Mouse (Mus musculus): ENCODE measurements at regions not wholly inside any gene's neighbourhood (a gene's known extent, or its start where the extent isn't known, plus 50 kb on each side); places are given as distances from the start of the nearest gene placed in this dataset.

DNA sequence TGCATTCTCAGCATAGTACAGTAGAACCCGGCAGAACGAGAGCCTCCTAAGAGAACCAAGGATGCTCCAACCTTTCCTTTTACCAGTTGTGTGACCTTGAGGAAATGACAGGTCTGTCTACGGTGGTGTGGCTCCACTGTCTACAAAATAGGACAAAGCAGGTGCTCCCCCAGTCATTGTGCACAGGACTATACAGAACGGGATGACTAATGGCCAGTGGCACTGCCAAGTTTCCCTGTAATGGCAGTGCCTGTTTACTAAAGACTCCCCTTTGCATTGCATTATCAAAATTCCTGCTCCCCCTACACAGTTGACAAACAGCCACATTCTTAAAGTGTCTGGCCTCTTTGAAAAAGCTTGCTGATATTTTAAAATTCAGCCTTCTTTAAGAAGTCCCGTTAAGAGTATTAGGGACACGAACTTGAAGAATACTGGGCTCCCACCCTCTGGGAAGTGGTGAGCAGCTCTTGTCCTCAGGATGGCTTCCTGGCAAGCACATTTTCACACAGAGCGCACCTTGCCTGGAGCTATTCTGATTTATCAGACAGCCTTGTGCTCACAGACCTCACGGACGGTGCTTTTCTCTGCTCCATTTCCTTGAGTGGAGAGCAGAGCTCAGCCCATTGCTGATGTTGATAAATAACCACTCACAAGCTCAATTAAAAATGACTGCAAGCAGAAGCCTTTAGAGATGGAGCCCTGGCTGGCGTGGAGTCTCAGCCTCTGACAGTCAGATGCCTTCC lies 352.3 kb upstream of the Myt1l start:
- Histone ChIP-seq H3K36me3 (ENCODE audit: control insufficient read depth, insufficient read depth, low read length, poor library complexity, severe bottlenecking) (no peaks in the 10 kb centered on the region), H3K27me3 (ENCODE audit: control insufficient read depth, insufficient read depth, low read length, poor library complexity, severe bottlenecking) (no peaks in the 10 kb centered on the region)
- no peak for DNase-seq (ENCODE audit: low read depth, low spot score)

GRCm38 (mm10) chr12:29177145-29177544 lies 351.0 kb upstream of the Myt1l start:
- Histone ChIP-seq H3K27me3 (ENCODE audit: control insufficient read depth, insufficient read depth, low read length, poor library complexity, severe bottlenecking) (no peaks in the 10 kb centered on the region), H3K36me3 (ENCODE audit: control insufficient read depth, insufficient read depth, low read length, poor library complexity, severe bottlenecking) (no peaks in the 10 kb centered on the region)
- no peak for DNase-seq (ENCODE audit: low read depth, low spot score)

GRCm38 (mm10) chr12:29178168-29178895 lies 349.9 kb upstream of the Myt1l start:
- H3K27me3 ChIP-seq (ENCODE audit: control insufficient read depth, insufficient read depth, low read length, poor library complexity, severe bottlenecking), result no peaks in the 10 kb centered on the region
- no peaks in the 10 kb centered on the region for H3K36me3 ChIP-seq (ENCODE audit: control insufficient read depth, insufficient read depth, low read length, poor library complexity, severe bottlenecking)
- no peak for DNase-seq (ENCODE audit: low read depth, low spot score)

DNA sequence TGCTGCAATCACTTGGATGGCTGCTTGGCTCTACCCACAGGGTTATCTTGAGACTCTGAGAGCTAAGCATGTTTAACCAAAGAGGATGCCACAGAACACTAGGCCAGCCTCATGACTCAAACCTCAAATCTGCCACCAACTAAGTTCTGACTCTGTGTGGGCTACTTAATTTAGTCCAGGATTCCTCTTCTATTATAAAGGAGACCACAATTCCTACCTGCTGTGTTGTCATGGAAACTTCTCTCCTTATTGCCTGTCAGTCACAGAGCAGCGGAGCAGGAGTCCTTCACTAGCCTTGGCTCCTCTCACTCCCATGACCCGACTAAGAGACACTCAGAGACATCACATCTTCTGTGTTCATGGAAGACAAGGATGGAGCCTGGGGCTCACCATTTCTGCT lies 348.8 kb upstream of the Myt1l start:
- Histone ChIP-seq H3K36me3 (ENCODE audit: control insufficient read depth, insufficient read depth, low read length, poor library complexity, severe bottlenecking) (no peaks in the 10 kb centered on the region), H3K27me3 (ENCODE audit: control insufficient read depth, insufficient read depth, low read length, poor library complexity, severe bottlenecking) (no peaks in the 10 kb centered on the region)
- DNase-seq (ENCODE audit: low read depth, low spot score), result no peak

DNA sequence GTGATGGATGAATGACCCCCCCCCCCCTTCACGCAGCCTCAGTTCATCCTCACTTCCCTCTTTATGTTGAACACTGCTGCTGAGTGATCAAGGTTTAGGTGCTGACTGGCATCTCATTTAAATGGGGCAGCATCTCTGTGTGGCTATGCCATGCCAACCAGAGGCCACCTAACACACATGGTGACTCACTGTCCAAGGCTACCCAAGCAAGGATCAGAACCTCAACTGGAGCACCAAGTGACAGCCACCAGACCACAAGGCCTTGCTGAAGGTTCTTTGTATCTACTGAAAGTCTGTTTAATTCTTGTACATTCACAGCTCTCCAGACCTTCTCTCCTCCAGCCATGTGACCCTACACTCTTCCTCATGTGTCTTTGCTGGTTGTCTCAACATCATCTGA lies 347.6 kb upstream of the Myt1l start:
- H3K36me3 ChIP-seq (ENCODE audit: control insufficient read depth, insufficient read depth, low read length, poor library complexity, severe bottlenecking), result no peaks in the 10 kb centered on the region
- no peaks in the 10 kb centered on the region for H3K27me3 ChIP-seq (ENCODE audit: control insufficient read depth, insufficient read depth, low read length, poor library complexity, severe bottlenecking)
- no peak for DNase-seq (ENCODE audit: low read depth, low spot score)

DNA sequence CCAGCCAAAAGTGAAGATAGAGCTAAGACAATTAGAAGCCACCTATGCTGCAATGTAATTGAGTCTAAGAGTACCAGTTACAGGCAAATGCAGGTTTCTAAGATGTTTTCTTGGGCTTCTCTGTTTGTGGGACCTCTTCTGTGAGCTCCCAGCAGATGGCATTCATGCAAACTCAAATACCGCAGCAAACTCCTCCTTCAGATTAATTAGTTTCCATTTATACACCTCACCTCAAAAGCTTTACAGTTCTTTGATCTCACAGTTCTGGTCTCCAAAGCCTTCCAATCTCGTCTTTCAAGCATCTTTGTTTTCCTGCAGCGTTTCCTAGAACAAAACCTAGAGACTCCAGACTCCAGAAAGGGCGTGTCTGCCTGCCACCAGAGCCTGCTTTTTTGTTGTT lies 340.6 kb upstream of the Myt1l start:
- no peak for DNase-seq (ENCODE audit: low read depth, low spot score)
- Histone ChIP-seq H3K36me3 (ENCODE audit: control insufficient read depth, insufficient read depth, low read length, poor library complexity, severe bottlenecking) (no peaks in the 10 kb centered on the region), H3K27me3 (ENCODE audit: control insufficient read depth, insufficient read depth, low read length, poor library complexity, severe bottlenecking) (no peaks in the 10 kb centered on the region)

- DNase-seq (ENCODE audit: low read depth, low spot score), result no peak
- H3K36me3 ChIP-seq (ENCODE audit: control insufficient read depth, insufficient read depth, low read length, poor library complexity, severe bottlenecking), result no peaks in the 10 kb centered on the region
- no peaks in the 10 kb centered on the region for H3K27me3 ChIP-seq (ENCODE audit: control insufficient read depth, insufficient read depth, low read length, poor library complexity, severe bottlenecking)
Observed at GRCm38 (mm10) chr12:29192391-29192790, 335.8 kb upstream of the Myt1l start.

- no peaks in the 10 kb centered on the region for H3K27me3 ChIP-seq (ENCODE audit: control insufficient read depth, insufficient read depth, low read length, poor library complexity, severe bottlenecking)
- no peak for DNase-seq (ENCODE audit: low read depth, low spot score)
- no peaks in the 10 kb centered on the region for H3K36me3 ChIP-seq (ENCODE audit: control insufficient read depth, insufficient read depth, low read length, poor library complexity, severe bottlenecking)
Observed at GRCm38 (mm10) chr12:29211946-29212345, 316.2 kb upstream of the Myt1l start.

DNA sequence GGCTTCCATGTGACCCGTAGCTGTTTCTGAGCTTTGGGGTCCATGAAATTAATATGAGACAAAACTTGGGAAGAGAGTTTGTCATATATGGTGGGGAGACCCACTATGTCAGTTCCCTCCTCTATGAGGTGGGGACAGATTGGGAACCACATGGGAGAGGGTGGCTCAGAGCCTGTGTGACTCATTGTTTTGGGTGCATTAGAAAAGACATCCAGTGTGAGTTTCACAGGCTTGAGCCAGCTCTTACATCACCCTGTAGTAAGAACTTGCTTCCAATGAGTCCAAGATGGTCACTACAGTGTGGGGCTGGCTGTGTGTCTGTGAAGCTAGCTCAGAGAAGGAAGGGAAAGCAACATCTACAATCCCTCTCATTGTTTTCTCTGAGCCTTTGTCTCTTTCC lies 314.6 kb upstream of the Myt1l start:
- no peak for DNase-seq (ENCODE audit: low read depth, low spot score)
- no peaks in the 10 kb centered on the region for H3K27me3 ChIP-seq (ENCODE audit: control insufficient read depth, insufficient read depth, low read length, poor library complexity, severe bottlenecking)

GRCm38 (mm10) chr12:29222099-29222498 lies 306.1 kb upstream of the Myt1l start:
- no peaks in the 10 kb centered on the region for H3K36me3 ChIP-seq (ENCODE audit: control insufficient read depth, insufficient read depth, low read length, poor library complexity, severe bottlenecking)
- DNase-seq (ENCODE audit: low read depth, low spot score), result no peak
- no peaks in the 10 kb centered on the region for H3K27me3 ChIP-seq (ENCODE audit: control insufficient read depth, insufficient read depth, low read length, poor library complexity, severe bottlenecking)

More for the DNA sequence above, 314.6 kb upstream of the Myt1l start:
- no peaks in the 10 kb centered on the region for H3K36me3 ChIP-seq (ENCODE audit: control insufficient read depth, insufficient read depth, low read length, poor library complexity, severe bottlenecking)

DNA sequence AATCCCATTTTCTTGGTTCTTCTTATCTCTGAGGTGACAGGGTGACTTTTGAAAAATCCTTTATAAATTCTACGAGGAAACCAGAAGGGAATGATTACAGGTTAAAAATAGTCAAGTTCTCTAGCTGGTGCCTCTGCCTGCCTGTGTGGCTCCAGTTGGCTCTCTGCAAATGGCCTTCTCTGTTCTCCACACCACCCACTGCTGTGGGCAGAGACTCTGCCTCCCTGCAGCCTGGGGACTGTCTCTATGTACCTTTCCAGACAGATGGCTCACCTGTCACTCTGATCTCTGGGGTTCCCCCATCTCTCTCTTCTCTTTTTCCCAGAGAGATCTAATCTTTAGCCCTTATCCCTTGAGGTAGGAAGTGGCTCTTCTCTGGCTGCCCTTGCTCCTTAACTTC lies 302.2 kb upstream of the Myt1l start:
- Histone ChIP-seq H3K36me3 (ENCODE audit: control insufficient read depth, insufficient read depth, low read length, poor library complexity, severe bottlenecking) (no peaks in the 10 kb centered on the region), H3K27me3 (ENCODE audit: control insufficient read depth, insufficient read depth, low read length, poor library complexity, severe bottlenecking) (no peaks in the 10 kb centered on the region)
- no peak for DNase-seq (ENCODE audit: low read depth, low spot score)

DNA sequence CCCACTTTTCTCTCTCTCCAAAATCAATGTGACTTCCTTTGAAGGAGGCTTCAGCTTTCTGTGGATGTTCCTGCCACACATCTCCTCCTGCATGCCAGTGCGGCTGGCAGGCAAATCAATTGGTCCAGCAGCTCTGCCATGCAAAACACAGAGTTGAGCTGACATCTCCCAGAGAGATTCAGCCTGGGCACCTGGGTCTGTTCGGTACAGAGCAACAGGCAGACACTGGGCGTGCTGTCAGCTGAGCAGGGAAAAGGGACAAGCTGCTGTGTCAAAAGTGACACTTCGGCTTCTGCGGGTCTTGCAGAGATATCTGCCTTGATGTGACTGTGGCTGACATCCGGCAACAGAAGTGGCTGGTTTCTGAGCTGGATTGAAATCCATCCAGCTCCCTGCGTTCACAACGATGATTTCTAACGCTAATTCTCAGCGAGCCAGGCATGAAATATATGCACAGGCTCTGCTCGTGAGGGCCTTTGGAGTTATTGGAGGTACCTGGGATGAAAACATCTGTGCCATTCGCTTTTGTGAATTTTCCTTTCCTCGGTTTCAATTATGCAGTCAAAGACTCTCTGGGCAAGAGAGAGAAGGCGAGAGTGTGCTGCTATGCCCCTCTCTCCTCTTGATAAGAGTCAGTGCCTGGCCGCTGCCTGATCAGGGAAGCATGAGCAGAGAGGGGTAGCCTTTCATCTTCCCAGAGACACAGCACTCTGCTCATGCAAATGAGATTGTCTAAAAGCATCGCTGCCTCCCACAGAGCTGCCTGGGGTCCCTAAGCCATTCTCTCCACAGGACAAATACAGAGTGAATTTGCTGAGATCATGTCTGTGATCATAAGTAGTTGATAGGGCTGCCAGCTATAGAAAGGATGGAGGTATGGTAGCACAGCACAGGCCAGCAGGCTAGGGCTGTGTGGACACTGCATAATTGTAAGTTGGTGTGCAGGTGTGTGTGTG lies 295.4 kb upstream of the Myt1l start:
- no peak for DNase-seq (ENCODE audit: low read depth, low spot score)
- no peaks in the 10 kb centered on the region for H3K36me3 ChIP-seq (ENCODE audit: control insufficient read depth, insufficient read depth, low read length, poor library complexity, severe bottlenecking)

GRCm38 (mm10) chr12:29236496-29236895 lies 291.7 kb upstream of the Myt1l start:
- H3K36me3 ChIP-seq (ENCODE audit: control insufficient read depth, insufficient read depth, low read length, poor library complexity, severe bottlenecking), result no peaks in the 10 kb centered on the region
- no peaks in the 10 kb centered on the region for H3K27me3 ChIP-seq (ENCODE audit: control insufficient read depth, insufficient read depth, low read length, poor library complexity, severe bottlenecking)

More for the DNA sequence above, 295.4 kb upstream of the Myt1l start:
- H3K27me3 ChIP-seq (ENCODE audit: control insufficient read depth, insufficient read depth, low read length, poor library complexity, severe bottlenecking), result no peaks in the 10 kb centered on the region

GRCm38 (mm10) chr12:29237516-29237915 lies 290.7 kb upstream of the Myt1l start:
- Histone ChIP-seq H3K27me3 (ENCODE audit: control insufficient read depth, insufficient read depth, low read length, poor library complexity, severe bottlenecking) (no peaks in the 10 kb centered on the region), H3K36me3 (ENCODE audit: control insufficient read depth, insufficient read depth, low read length, poor library complexity, severe bottlenecking) (no peaks in the 10 kb centered on the region)
- DNase-seq (ENCODE audit: low read depth, low spot score), result no peak

More at GRCm38 (mm10) chr12:29236496-29236895, 291.7 kb upstream of the Myt1l start:
- no peak for DNase-seq (ENCODE audit: low read depth, low spot score)

GRCm38 (mm10) chr12:29239482-29239881 lies 288.7 kb upstream of the Myt1l start:
- H3K27me3 ChIP-seq (ENCODE audit: control insufficient read depth, insufficient read depth, low read length, poor library complexity, severe bottlenecking), result no peaks in the 10 kb centered on the region
- DNase-seq (ENCODE audit: low read depth, low spot score), result no peak
- no peaks in the 10 kb centered on the region for H3K36me3 ChIP-seq (ENCODE audit: control insufficient read depth, insufficient read depth, low read length, poor library complexity, severe bottlenecking)
